ENCODE assay signal across 8 mouse cellular contexts in genomic region chr1:39478896-39479200, GRCm38 (mm10). TPM values are rescaled to one million over a fixed set of nuclear protein-coding genes. Genes with fewer than 3 reads are reported as not detected.
DNase-seq lines count a peak whose midpoint lies in the region; ATAC-seq and TF ChIP-seq lines count a peak whose summit lies in the region.

No protein-coding gene starts in this region.

- H3K9ac ChIP-seq in forebrain, embryonic 15.5 days (replicated peaks), result peak overlapping the region; percentile 69
- H3K9ac ChIP-seq in liver, embryonic 15.5 days, result peak overlapping the region; percentile 81

- no peak for DNase-seq in gastrocnemius, adult 2 months
- no peak for DNase-seq in gastrocnemius, postnatal 10 days
- no peak for DNase-seq in natural killer cell, adult 2 months (ENCODE audit: low spot score in 2 of 2)
- DNase-seq in gastrocnemius, adult 18-20 months (ENCODE audit: low spot score), result no peak
- no peak for DNase-seq in frontal cortex, adult 2 months (ENCODE audit: extremely low spot score in 1 of 2, low spot score in 1 of 2)

- H3K9me3 ChIP-seq in forebrain, embryonic 15.5 days, result no peaks in the 10 kb centered on the region
- H3K9me3 ChIP-seq in liver, embryonic 15.5 days (replicated peaks), result no peaks in the 10 kb centered on the region

- intact Hi-C loops in gastrocnemius, adult 2 months (cut with DNase I), result loop anchor here (2.0 kb wide), 1 partner anchor 20 kb away; no protein-coding TSS in a partner anchor

- H3K4me1 ChIP-seq in forebrain, embryonic 15.5 days, result peaks cover 23% of the 10 kb centered on the region
- peaks cover 50% of the 10 kb centered on the region for H3K4me1 ChIP-seq in liver, embryonic 15.5 days (replicated peaks)

- H3K36me3 ChIP-seq in forebrain, embryonic 15.5 days, result no peaks in the 10 kb centered on the region
- H3K36me3 ChIP-seq in liver, embryonic 15.5 days (replicated peaks), result 0 out of 2 replicates have a peak, but pooled peaks cover 7% of the 10 kb centered on the region

- no peak for TF ChIP-seq CTCF in gastrocnemius, adult 2 months (IDR thresholded peaks at IDR 0.05)

- ATAC-seq in CD4-positive, CD25-positive, alpha-beta regulatory T cell, adult 4 months, result peak; percentile 11
- ATAC-seq in forebrain, embryonic 15.5 days (replicated peaks), result no peak
- ATAC-seq in liver, embryonic 15.5 days (ENCODE audit: insufficient read depth), result peak; percentile 24

- peak overlapping the region; percentile 78 for H3K4me3 ChIP-seq in gastrocnemius, adult 2 months
- peak overlapping the region; percentile 80 for H3K4me3 ChIP-seq in forebrain, embryonic 15.5 days
- peak overlapping the region; percentile 78 for H3K4me3 ChIP-seq in liver, embryonic 15.5 days (replicated peaks)

- H3K4me2 ChIP-seq in forebrain, embryonic 15.5 days (replicated peaks), result peak overlapping the region; percentile 93
- peak overlapping the region; percentile 95 for H3K4me2 ChIP-seq in liver, embryonic 15.5 days

- 6% methylated on average over 10 of the region's 10 CpGs for WGBS in forebrain, embryonic 15.5 days
- 7% methylated on average over 10 of the region's 10 CpGs for WGBS in liver, embryonic 15.5 days (ENCODE audit: insufficient replicate concordance)

- H3K27me3 ChIP-seq in forebrain, embryonic 15.5 days, result no peaks in the 10 kb centered on the region
- H3K27me3 ChIP-seq in liver, embryonic 15.5 days, result peaks cover 3% of the 10 kb centered on the region; the same call in 1 of the 2 replicates

- H3K27ac ChIP-seq in gastrocnemius, adult 2 months, result peak overlapping the region; percentile 96
- H3K27ac ChIP-seq in forebrain, embryonic 15.5 days (replicated peaks), result peak overlapping the region; percentile 80
- H3K27ac ChIP-seq in liver, embryonic 15.5 days (replicated peaks), result 0 out of 2 replicates have a peak overlapping the region, but pooled peaks have one; percentile 34

RNA-seq across cellular contexts. Expression of gene Tbc1d8, which starts 0.3 kb away (rescaled TPM):
- total RNA-seq in gastrocnemius, adult 2 months (2021), result 1 to 10 TPM; 8.3 to 9.7 TPM
- 10 to 100 TPM in 1 of 2 experiments, 1 to 10 TPM in 1; 10.0 to 13.0 TPM for total RNA-seq in gastrocnemius, postnatal 10 days (2021)
- 1 to 10 TPM; 2.3 to 2.8 TPM for polyA plus RNA-seq in CD4-positive, CD25-positive, alpha-beta regulatory T cell, adult 4 months (2017; shearing (Covaris generic))
- polyA plus RNA-seq in forebrain, embryonic 15.5 days (2015; fragmentation: Nextera tagmentation; extraction: Ambion mirVana), result 10.0 and 10.6 TPM in 2 replicates
- polyA plus RNA-seq in liver, embryonic 15.5 days (2015; fragmentation: Nextera tagmentation; extraction: Ambion mirVana), result 5.0 and 6.3 TPM in 2 replicates
- total RNA-seq in gastrocnemius, adult 18-20 months (2021), result 1 to 10 TPM; 8.3 to 9.5 TPM
- polyA plus RNA-seq in frontal cortex, adult 2 months (2012; rRNA removed), result 20.7 and 20.9 TPM in 2 replicates

RNA-seq across cellular contexts. Expression of gene Cnot11, which starts 55.9 kb away (rescaled TPM):
- 10 to 100 TPM; 18.3 to 18.8 TPM for total RNA-seq in gastrocnemius, adult 2 months (2021)
- total RNA-seq in gastrocnemius, postnatal 10 days (2021), result 10 to 100 TPM; 19.2 to 19.6 TPM
- 1 to 10 TPM; 2.9 to 4.8 TPM for polyA plus RNA-seq in CD4-positive, CD25-positive, alpha-beta regulatory T cell, adult 4 months (2017; shearing (Covaris generic))
- polyA plus RNA-seq in forebrain, embryonic 15.5 days (2015; fragmentation: Nextera tagmentation; extraction: Ambion mirVana), result 18.8 and 19.4 TPM in 2 replicates
- 8.0 and 8.1 TPM in 2 replicates for polyA plus RNA-seq in liver, embryonic 15.5 days (2015; fragmentation: Nextera tagmentation; extraction: Ambion mirVana)
- total RNA-seq in gastrocnemius, adult 18-20 months (2021), result 10 to 100 TPM; 19.0 to 20.8 TPM
- polyA plus RNA-seq in frontal cortex, adult 2 months (2012; rRNA removed), result 19.4 and 19.9 TPM in 2 replicates

Comparison
In these comparisons a context has a peak if more than half of its experiments do, and no peak if none do; other contexts are left out.
1. H3K27ac ChIP-seq: peak in every context shown above with its lines; median percentile 96 in gastrocnemius, adult 2 months; 80 in forebrain, embryonic 15.5 days; 34 in liver, embryonic 15.5 days.